9 mouse cellular contexts compared by ENCODE assay signal in the genomic region with DNA sequence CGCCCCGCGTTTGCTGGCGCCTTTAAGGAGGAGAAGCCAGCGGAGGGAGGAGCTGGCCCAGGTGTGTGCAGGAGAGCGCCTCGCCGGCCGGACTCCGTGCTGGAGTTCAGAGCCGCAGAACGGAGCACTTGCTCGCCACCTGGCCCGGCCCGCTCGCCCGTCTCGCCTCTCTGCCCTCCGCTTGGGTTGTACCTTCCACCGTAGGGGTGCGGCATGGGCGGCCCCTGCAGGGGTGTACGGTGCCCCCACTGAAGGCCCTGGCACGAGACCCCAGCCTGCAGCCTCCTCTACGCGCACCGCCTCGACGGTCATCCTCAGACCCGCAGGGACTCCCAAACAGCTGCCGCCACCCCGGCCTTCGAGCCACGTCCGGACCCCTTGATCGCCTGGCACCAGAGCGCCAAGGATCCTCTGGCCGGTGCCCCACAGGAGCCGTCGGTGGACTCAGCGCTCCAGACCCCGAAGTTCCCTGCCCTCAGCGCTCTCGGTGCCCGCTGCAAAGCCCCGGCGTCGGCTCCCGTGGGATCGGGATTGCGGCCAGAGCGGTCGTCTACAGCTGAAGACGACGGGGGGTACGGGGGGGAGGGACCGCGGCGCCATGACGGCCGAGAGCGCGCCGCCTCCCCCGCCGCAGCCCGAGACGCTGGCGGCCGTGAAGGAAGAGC. TPM values are rescaled to one million over a fixed set of nuclear protein-coding genes. Genes with fewer than 3 reads are reported as not detected.
DNase-seq lines count a peak whose midpoint lies in the region; ATAC-seq and TF ChIP-seq lines count a peak whose summit lies in the region.
"Had no signal": no experiment of that assay in that cellular context is flagged by ENCODE, and none has a peak within 500 bp of the region (broad histone marks: within the 10 kb centered on the region; RNA-seq: fewer than 3 reads in every experiment).

A gene (plus strand): TSS at position 14 of the 665 bp plus-strand sequence.

- TF ChIP-seq POLR2A in cerebellum, adult 2 months (IDR thresholded peaks at IDR 0.05; ENCODE audit: borderline replicate concordance, insufficient read depth, low read length) = no peak

- no peak for DNase-seq in kidney, adult 9 months
- peak; percentile 62 for DNase-seq in embryonic facial prominence, embryonic 10.5 days (ENCODE audit: low spot score)
- DNase-seq in hindbrain, postnatal 0 days (ENCODE audit: low spot score) = no peak
- DNase-seq in neural tube, embryonic 10.5 days (ENCODE audit: extremely low spot score, low spot score) = peak; percentile 52
- no peak for DNase-seq in cerebellum, adult 2 months
- DNase-seq in right cerebral cortex, postnatal 4 days = no peak
- DNase-seq in layer of hippocampus, postnatal 14 days (ENCODE audit: low spot score in 2 of 2) = no peak

- no peak for TF ChIP-seq CTCF in hindbrain, postnatal 0 days (IDR thresholded peaks at IDR 0.05; ENCODE audit: low read depth)
- no peak for TF ChIP-seq CTCF in cerebellum, adult 2 months (IDR thresholded peaks at IDR 0.05; ENCODE audit: borderline replicate concordance, insufficient read depth, low read depth, low read length)

- H3K4me3 ChIP-seq in kidney, embryonic 15.5 days (replicated peaks) = peak within 1 kb of the TSS; percentile 41
- peak within 1 kb of the TSS; percentile 52 for H3K4me3 ChIP-seq in embryonic facial prominence, embryonic 10.5 days
- peak within 1 kb of the TSS; percentile 35 for H3K4me3 ChIP-seq in hindbrain, postnatal 0 days (ENCODE audit: low read length)
- H3K4me3 ChIP-seq in cerebellum, adult 2 months (replicated peaks; ENCODE audit: insufficient read depth, low read depth, low read length) = no peak within 1 kb of the TSS

- peaks cover 34% of the 10 kb centered on the region for H3K4me1 ChIP-seq in kidney, embryonic 15.5 days
- H3K4me1 ChIP-seq in embryonic facial prominence, embryonic 10.5 days = peaks cover 23% of the 10 kb centered on the region
- H3K4me1 ChIP-seq in hindbrain, postnatal 0 days (ENCODE audit: insufficient read depth, low read length) = no peaks in the 10 kb centered on the region
- H3K4me1 ChIP-seq in cerebellum, adult 2 months (ENCODE audit: control insufficient read depth, insufficient read depth, low read length) = no peaks in the 10 kb centered on the region

- H3K27ac ChIP-seq in kidney, embryonic 15.5 days = no peak within 1 kb of the TSS
- H3K27ac ChIP-seq in embryonic facial prominence, embryonic 10.5 days (replicated peaks) = peak within 1 kb of the TSS; percentile 44; the same call in 1 of the 2 replicates
- no peak within 1 kb of the TSS for H3K27ac ChIP-seq in hindbrain, postnatal 0 days
- no peak within 1 kb of the TSS for H3K27ac ChIP-seq in cerebellum, adult 2 months (ENCODE audit: insufficient read depth, low read length)

- H3K9me3 ChIP-seq in kidney, embryonic 15.5 days (replicated peaks) = no peaks in the 10 kb centered on the region
- H3K9me3 ChIP-seq in embryonic facial prominence, embryonic 10.5 days = no peaks in the 10 kb centered on the region
- no peaks in the 10 kb centered on the region for H3K9me3 ChIP-seq in hindbrain, postnatal 0 days (ENCODE audit: low read length)

- no peaks in the 10 kb centered on the region for H3K36me3 ChIP-seq in kidney, embryonic 15.5 days
- no peaks in the 10 kb centered on the region for H3K36me3 ChIP-seq in embryonic facial prominence, embryonic 10.5 days (replicated peaks)
- H3K36me3 ChIP-seq in hindbrain, postnatal 0 days (ENCODE audit: insufficient read depth, low read length) = no peaks in the 10 kb centered on the region

- peak; percentile 57; the same call in 1 of the 2 replicates for ATAC-seq in kidney, embryonic 15.5 days (replicated peaks; ENCODE audit: low FRiP score)
- ATAC-seq in hindbrain, postnatal 0 days = peak; percentile 54

- H3K9ac ChIP-seq in kidney, embryonic 15.5 days = no peak within 1 kb of the TSS
- no peak within 1 kb of the TSS for H3K9ac ChIP-seq in hindbrain, postnatal 0 days (replicated peaks; ENCODE audit: low read length)

- peaks cover 100% of the 10 kb centered on the region for H3K27me3 ChIP-seq in kidney, embryonic 15.5 days
- H3K27me3 ChIP-seq in embryonic facial prominence, embryonic 10.5 days (replicated peaks; ENCODE audit: low read depth, poor library complexity, severe bottlenecking) = peaks cover 100% of the 10 kb centered on the region
- H3K27me3 ChIP-seq in hindbrain, postnatal 0 days (ENCODE audit: insufficient read depth, low read length) = peaks cover 76% of the 10 kb centered on the region
- peaks cover 17% of the 10 kb centered on the region; the same call in 1 of the 2 replicates for H3K27me3 ChIP-seq in cerebellum, adult 2 months (ENCODE audit: control insufficient read depth, insufficient read depth, low read length)

- peak within 1 kb of the TSS; percentile 61 for H3K4me2 ChIP-seq in kidney, embryonic 15.5 days
- peak within 1 kb of the TSS; percentile 49 for H3K4me2 ChIP-seq in hindbrain, postnatal 0 days (ENCODE audit: low read depth, low read length)

- WGBS in kidney, embryonic 15.5 days = under 1% methylated on average over 65 of the region's 70 CpGs
- WGBS in embryonic facial prominence, embryonic 10.5 days = 1% methylated on average over 70 of the region's 70 CpGs
- 2% methylated on average over 58 of the region's 70 CpGs for WGBS in hindbrain, postnatal 0 days
- 2% methylated on average over 70 of the region's 70 CpGs for WGBS in cerebellum, adult 2 months

RNA-seq across cellular contexts. Expression of the gene that starts here (rescaled TPM):
- not detected in 2 replicates for polyA plus RNA-seq in kidney, embryonic 15.5 days (2015; fragmentation: Nextera tagmentation; extraction: Ambion mirVana)
- 1.7 and 2.3 TPM in 2 replicates for polyA plus RNA-seq in embryonic facial prominence, embryonic 10.5 days (2016; fragmentation: Nextera tagmentation; extraction: Ambion mirVana)
- not detected in 2 replicates for total RNA-seq in hindbrain, postnatal 0 days (2014; rRNA removed)
- polyA plus RNA-seq in hindbrain, postnatal 0 days (2015; fragmentation: Nextera tagmentation; extraction: Ambion mirVana) = not detected in 2 replicates
- polyA plus RNA-seq in cerebellum, adult 2 months (2012; rRNA removed) = not detected in 2 replicates
- total RNA-seq in layer of hippocampus, postnatal 14 days (2021) = not detected
- polyA plus RNA-seq: gonadal fat pad, adult 2 months had no signal

Comparison
In these comparisons a context has a peak if more than half of its experiments do, and no peak if none do; other contexts are left out.
1. Peak in ATAC-seq, H3K4me3 ChIP-seq and H3K4me2 ChIP-seq in kidney, embryonic 15.5 days; RNA of the gene not detected or under 1 TPM.
2. Peak in ATAC-seq, H3K4me3 ChIP-seq and H3K4me2 ChIP-seq in hindbrain, postnatal 0 days; RNA of the gene not detected or under 1 TPM.
3. DNase-seq: peak in embryonic facial prominence, embryonic 10.5 days (single experiment) and neural tube, embryonic 10.5 days (single experiment); none in kidney, adult 9 months (single experiment), hindbrain, postnatal 0 days (single experiment), cerebellum, adult 2 months (0 of 2), right cerebral cortex, postnatal 4 days (single experiment) and layer of hippocampus, postnatal 14 days (0 of 2).